Mouse (Mus musculus) spleen, adult 2 months (tissue): Measurements from ENCODE around the gene Acvr1.

Experiments
- CTCF ChIP-seq: fragments of 200-500 bp; IDR thresholded peaks from 2 replicates; pipeline ENCODE4 v1.5.1; 2011; ENCODE audit warnings: mild to moderate bottlenecking, inconsistent platforms; ENCODE audit not compliant: insufficient read depth, insufficient read length, insufficient replicate concordance; ENCODE audit errors: extremely low read depth
- POLR2A ChIP-seq: fragments of 200-500 bp; IDR thresholded peaks from 2 replicates; pipeline ENCODE4 v1.6.1; 2011; ENCODE audit warnings: low read depth, low read length, inconsistent platforms

- no peak for TF ChIP-seq CTCF
- TF ChIP-seq POLR2A: no peak
Measured at GRCm38 (mm10) chr2:58354389-58354788, 212.6 kb downstream of the Acvr1 start.
